Mouse (Mus musculus) MEL (cell line): ENCODE data around the gene Meaf6.

Experiments used
- CTCF ChIP-seq, 3 experiments: IDR thresholded peaks in 2 of 3; conservative IDR thresholded peaks in 1 of 3; 2 replicates each; pipeline ENCODE4 v1.5.1; 2011 to 2012; ENCODE audit warnings: low read length in 3 of 3, low read depth in 2 of 3, mild to moderate bottlenecking in 2 of 3, improper control_type of control experiment in 1 of 3, inconsistent platforms in 1 of 3, mixed read lengths in 1 of 3, moderate library complexity in 1 of 3; ENCODE audit not compliant: control insufficient read depth in 1 of 3, insufficient read depth in 1 of 3, poor library complexity in 1 of 3, severe bottlenecking in 1 of 3
- MEF2A ChIP-seq: IDR thresholded peaks from 2 replicates; pipeline ENCODE4 v1.6.1; 2014; ENCODE audit warnings: low read depth, mild to moderate bottlenecking, inconsistent platforms, low read length, improper control_type of control experiment; ENCODE audit not compliant: poor library complexity, insufficient replicate concordance, severe bottlenecking; ENCODE audit errors: extremely low read depth
- TAL1 ChIP-seq: IDR thresholded peaks from 2 replicates; pipeline ENCODE4 v1.6.1; 2012; ENCODE audit warnings: mild to moderate bottlenecking, inconsistent platforms, low read length, moderate library complexity, mixed read lengths

DNA sequence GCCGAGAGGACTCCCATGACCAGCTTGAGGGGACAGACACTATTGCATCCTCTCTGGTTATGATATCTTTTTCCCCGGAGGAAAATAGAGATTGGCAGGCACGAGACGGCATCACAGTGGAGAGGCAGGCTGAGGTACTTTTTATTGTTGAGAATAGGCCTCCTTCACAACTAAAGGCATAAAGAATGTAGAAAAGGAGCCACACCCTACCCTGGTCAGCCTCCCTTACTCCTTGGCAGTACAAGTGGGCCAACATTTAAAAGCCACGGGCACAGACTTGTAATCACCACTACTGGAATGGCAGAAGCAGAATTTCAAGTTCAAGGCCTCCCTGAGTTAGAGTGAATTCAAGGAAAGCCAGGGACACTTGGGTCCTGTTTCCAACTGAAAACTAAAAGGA is 26.9 kb upstream of the Meaf6 start:
- no peak for TF ChIP-seq MEF2A
- TF ChIP-seq CTCF (IDR thresholded peaks at IDR 0.05 in 2 of 3, conservative IDR thresholded peaks at IDR 0.05 in 1 of 3; ENCODE audit: control insufficient read depth in 1 of 3, insufficient read depth in 1 of 3, low read depth in 2 of 3, low read length in 3 of 3, poor library complexity in 1 of 3, severe bottlenecking in 1 of 3) = no peak
- no peak for TF ChIP-seq TAL1
